Mouse (Mus musculus): ENCODE data around the gene Fras1. TPM values are rescaled to one million over a fixed set of nuclear protein-coding genes. Genes with fewer than 3 reads are reported as not detected.

The Fras1 gene
- polyA plus RNA-seq, 1 experiment = 0.08 TPM

DNA sequence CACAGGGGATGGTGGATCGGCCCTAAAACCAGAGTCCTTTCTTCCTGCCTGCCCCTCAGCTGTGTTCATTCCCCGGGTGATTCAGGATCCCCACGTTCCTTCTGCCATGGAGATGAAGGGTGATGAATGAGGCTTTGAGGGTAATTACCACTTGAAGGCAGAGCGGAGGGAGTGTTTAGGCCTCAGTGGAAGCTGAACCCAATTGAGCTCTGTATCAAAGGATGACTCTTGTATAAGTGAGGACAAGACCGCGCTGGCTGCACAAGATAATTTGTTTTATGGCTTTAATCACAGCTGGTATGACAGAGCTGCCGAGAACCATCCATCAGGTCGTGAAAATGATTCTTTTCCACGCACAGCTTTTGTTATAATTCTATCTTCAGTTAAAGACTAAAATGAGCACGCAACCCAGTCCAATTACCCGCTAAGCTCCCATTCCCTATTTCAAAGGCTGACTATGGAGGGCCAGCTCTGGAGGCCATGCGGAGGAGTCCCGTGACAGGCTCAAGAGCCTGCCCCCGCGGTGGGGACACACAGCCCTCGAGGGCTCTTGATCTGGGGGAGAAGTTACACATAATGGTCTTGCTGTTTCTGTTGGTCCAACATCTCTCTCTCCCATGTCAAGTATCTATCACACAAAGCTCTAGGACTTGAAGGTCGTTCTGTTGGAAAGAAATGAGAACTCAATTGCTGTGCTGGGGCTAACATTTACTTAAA is 261.5 kb downstream of the Fras1 start:
- Histone ChIP-seq H3K4me1 (ENCODE audit: control insufficient read depth) (no peaks in the 10 kb centered on the region), H3K9me3 (ENCODE audit: control insufficient read depth, low read length) (no peaks in the 10 kb centered on the region), H3K27me3 (ENCODE audit: control insufficient read depth) (no peaks in the 10 kb centered on the region), H3K36me3 (ENCODE audit: control insufficient read depth) (no peaks in the 10 kb centered on the region), H3K4me3 (replicated peaks) (no peak overlapping the region)
- TF ChIP-seq GATA1 (IDR thresholded peaks at IDR 0.05; ENCODE audit: low read length) (no peak), TAL1 (IDR thresholded peaks at IDR 0.05; ENCODE audit: low read length) (no peak)

DNA sequence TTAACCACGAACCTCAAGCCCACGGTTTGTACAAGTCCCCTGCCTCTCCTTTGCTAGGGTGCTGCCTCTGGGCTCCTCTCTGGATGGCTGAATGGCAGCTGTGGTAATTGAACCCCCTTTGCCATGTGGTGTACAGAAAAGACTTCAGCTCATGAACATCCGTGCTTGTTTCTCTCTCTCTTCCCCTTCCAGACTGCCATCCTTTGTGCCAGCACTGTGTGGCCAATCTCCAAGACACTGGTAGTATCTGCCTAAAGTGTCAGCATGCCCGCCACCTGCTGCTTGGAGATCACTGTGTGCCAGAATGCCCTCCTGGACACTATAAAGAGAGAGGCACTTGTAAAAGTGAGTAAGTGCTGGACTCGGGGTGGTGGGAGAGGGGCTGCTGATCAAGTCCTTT is 262.1 kb downstream of the Fras1 start:
- H3K4me1 ChIP-seq (ENCODE audit: control insufficient read depth) = no peaks in the 10 kb centered on the region
- H3K36me3 ChIP-seq (ENCODE audit: control insufficient read depth) = no peaks in the 10 kb centered on the region
- H3K27me3 ChIP-seq (ENCODE audit: control insufficient read depth) = no peaks in the 10 kb centered on the region
- H3K4me3 ChIP-seq (replicated peaks) = no peak overlapping the region
- no peak for TF ChIP-seq GATA1 (IDR thresholded peaks at IDR 0.05; ENCODE audit: low read length)
- TF ChIP-seq TAL1 (IDR thresholded peaks at IDR 0.05; ENCODE audit: low read length) = no peak
- H3K9me3 ChIP-seq (ENCODE audit: control insufficient read depth, low read length) = no peaks in the 10 kb centered on the region

DNA sequence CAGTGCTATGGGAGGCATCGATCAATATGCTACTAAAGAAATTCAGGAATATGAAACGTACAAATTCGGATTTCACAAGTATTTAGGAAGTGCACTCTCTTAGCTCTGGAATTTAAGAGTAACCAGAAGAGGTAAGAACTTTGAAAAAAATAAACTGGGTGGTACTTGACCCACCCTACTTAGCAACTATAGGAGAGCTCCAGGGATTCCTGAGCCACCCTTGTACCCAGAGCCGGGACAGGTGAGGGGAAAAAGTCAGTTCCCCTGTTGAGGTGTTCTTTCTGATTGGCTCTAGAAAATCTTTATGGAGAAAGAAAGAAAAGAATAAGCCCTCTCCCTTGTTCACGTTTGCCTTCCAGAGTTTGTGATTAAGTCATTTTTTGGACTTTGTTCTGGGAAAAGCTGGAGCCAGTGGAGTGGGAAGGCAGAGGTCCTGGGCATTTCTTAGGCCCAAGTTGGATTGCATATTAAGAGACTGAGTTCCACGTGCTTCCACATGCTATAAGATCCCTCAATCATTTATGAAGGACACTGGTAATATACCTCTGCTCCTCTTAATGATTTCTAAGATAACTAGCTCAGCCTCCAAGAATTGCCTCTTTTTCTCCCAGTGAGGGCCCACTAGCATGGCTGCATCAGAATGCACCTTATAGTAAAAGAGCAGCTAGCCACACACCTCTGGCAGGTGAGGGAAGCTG is 265.6 kb downstream of the Fras1 start:
- Histone ChIP-seq H3K27me3 (ENCODE audit: control insufficient read depth) (no peaks in the 10 kb centered on the region), H3K9me3 (ENCODE audit: control insufficient read depth, low read length) (no peaks in the 10 kb centered on the region), H3K36me3 (ENCODE audit: control insufficient read depth) (no peaks in the 10 kb centered on the region), H3K4me3 (replicated peaks) (no peak overlapping the region), H3K4me1 (ENCODE audit: control insufficient read depth) (no peaks in the 10 kb centered on the region)
- no peak for TF ChIP-seq GATA1 (IDR thresholded peaks at IDR 0.05; ENCODE audit: low read length)

DNA sequence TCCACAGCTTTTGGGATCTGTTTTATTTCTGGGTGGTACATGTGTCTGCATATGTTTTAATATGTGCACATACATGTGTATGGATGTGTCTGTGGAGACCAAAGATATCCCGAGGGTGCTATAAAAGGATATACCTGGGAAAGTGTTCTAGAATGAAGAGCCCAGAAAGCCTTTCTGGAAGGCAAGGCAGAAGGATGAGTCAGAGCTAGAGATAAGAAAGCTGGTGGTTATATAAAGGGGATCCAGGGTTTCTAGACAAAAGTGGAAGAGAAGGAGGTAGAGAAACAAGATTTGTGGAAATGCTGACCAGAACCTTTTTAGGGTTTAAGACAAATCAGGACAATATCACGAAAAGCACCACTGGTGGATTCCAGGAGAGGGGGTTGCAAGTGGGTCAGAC is 267.5 kb downstream of the Fras1 start:
- Histone ChIP-seq H3K9me3 (ENCODE audit: control insufficient read depth, low read length) (no peaks in the 10 kb centered on the region), H3K4me3 (replicated peaks) (no peak overlapping the region), H3K27me3 (ENCODE audit: control insufficient read depth) (no peaks in the 10 kb centered on the region), H3K4me1 (ENCODE audit: control insufficient read depth) (no peaks in the 10 kb centered on the region), H3K36me3 (ENCODE audit: control insufficient read depth) (no peaks in the 10 kb centered on the region)
- TF ChIP-seq TAL1 (IDR thresholded peaks at IDR 0.05; ENCODE audit: low read length) (no peak), GATA1 (IDR thresholded peaks at IDR 0.05; ENCODE audit: low read length) (no peak)

DNA sequence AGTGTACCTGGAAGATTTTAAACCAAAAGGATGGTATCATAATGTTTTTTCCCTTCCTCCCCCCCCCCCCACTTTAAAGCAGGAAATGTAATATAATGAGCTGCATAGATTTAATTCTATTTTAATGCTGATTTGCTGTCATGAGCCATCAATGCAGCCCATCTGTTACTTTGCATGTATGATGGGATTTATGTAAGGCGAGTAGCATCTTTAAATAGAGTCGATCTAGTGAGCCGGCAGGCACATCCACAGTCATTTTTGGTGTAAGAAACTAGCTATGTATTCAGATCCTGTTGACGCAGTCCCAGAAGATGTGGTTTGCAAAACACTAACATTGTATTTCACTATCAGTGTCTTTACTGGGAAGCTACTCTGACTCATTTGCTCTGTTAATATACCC is 301.9 kb downstream of the Fras1 start:
- Histone ChIP-seq H3K4me3 (replicated peaks) (no peak overlapping the region), H3K36me3 (ENCODE audit: control insufficient read depth) (no peaks in the 10 kb centered on the region), H3K27me3 (ENCODE audit: control insufficient read depth) (no peaks in the 10 kb centered on the region), H3K9me3 (ENCODE audit: control insufficient read depth, low read length) (peaks cover 3% of the 10 kb centered on the region; the same call in 1 of the 2 replicates), H3K4me1 (ENCODE audit: control insufficient read depth) (no peaks in the 10 kb centered on the region)
- TF ChIP-seq TAL1 (IDR thresholded peaks at IDR 0.05; ENCODE audit: low read length) (no peak), GATA1 (IDR thresholded peaks at IDR 0.05; ENCODE audit: low read length) (no peak)

DNA sequence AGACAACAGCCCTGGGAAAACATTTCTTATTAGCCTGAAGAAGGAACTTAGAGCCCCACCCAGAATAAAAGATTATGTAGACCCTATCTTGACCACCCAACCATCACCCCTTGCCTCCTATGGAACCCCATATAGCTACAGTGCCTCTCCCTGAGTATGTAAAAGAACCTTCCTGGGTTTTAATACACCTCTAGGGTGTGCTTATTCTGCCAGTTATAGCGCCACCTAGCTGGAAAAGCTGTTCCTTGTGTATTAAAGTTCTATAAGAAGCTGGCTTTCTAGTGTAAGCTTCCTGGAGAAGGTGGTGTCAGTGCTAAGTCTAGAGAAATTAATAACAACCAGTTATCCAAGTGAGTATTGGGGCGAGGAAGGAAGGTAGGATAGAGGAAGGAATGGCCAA is 303.7 kb downstream of the Fras1 start:
- no peaks in the 10 kb centered on the region for H3K4me1 ChIP-seq (ENCODE audit: control insufficient read depth)
- H3K27me3 ChIP-seq (ENCODE audit: control insufficient read depth) = no peaks in the 10 kb centered on the region
- no peak for TF ChIP-seq GATA1 (IDR thresholded peaks at IDR 0.05; ENCODE audit: low read length)
- TF ChIP-seq TAL1 (IDR thresholded peaks at IDR 0.05; ENCODE audit: low read length) = no peak
- H3K4me3 ChIP-seq (replicated peaks) = no peak overlapping the region
- peaks cover 3% of the 10 kb centered on the region; the same call in 1 of the 2 replicates for H3K9me3 ChIP-seq (ENCODE audit: control insufficient read depth, low read length)
- no peaks in the 10 kb centered on the region for H3K36me3 ChIP-seq (ENCODE audit: control insufficient read depth)

DNA sequence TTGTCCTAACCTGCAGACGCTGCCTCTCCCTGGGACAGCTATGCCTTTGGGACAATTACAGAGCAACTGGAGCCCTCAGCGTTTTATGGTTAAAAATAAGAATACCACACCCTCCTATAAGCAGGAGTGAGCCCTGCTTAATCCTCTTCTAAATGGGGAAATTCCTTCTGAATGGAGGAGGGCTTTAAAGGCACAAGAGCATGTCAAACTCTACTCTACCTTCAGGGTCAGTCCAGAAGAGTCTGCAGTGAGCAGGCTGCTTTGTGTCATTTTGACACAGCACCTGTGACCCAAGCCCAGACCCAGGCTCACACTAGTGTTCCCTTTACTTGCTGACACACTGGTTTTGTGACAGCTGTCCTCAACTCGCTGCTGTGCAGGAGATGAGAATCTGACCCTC is 307.3 kb downstream of the Fras1 start:
- TF ChIP-seq GATA1 (IDR thresholded peaks at IDR 0.05; ENCODE audit: low read length) (no peak), TAL1 (IDR thresholded peaks at IDR 0.05; ENCODE audit: low read length) (no peak)
- H3K4me1 ChIP-seq (ENCODE audit: control insufficient read depth) = no peaks in the 10 kb centered on the region
- H3K36me3 ChIP-seq (ENCODE audit: control insufficient read depth) = no peaks in the 10 kb centered on the region
- H3K9me3 ChIP-seq (ENCODE audit: control insufficient read depth, low read length) = no peaks in the 10 kb centered on the region
- H3K27me3 ChIP-seq (ENCODE audit: control insufficient read depth) = no peaks in the 10 kb centered on the region
- H3K4me3 ChIP-seq (replicated peaks) = no peak overlapping the region

DNA sequence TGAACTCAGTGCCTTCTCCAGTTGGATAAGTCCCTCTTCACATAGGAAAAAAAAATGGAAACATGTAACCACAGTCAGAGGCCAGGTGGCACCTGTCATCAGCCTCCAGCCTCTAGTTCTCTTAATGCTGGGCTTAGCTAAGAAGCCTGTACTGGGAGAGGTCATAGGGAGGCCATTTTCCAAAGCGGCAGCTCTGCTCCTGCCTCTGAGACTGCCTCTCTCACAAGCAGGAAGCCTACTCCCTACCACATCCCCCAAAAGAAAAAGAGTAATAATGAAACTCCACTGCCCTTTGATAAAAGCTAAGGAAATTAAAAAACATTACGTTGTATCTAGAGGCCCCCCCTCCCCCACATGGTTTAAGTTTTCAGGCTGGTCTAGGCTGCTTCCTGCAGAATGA is 309.0 kb downstream of the Fras1 start:
- TF ChIP-seq TAL1 (IDR thresholded peaks at IDR 0.05; ENCODE audit: low read length) = no peak
- TF ChIP-seq GATA1 (IDR thresholded peaks at IDR 0.05; ENCODE audit: low read length) = no peak
- Histone ChIP-seq H3K36me3 (ENCODE audit: control insufficient read depth) (no peaks in the 10 kb centered on the region), H3K9me3 (ENCODE audit: control insufficient read depth, low read length) (no peaks in the 10 kb centered on the region), H3K4me3 (replicated peaks) (no peak overlapping the region), H3K4me1 (ENCODE audit: control insufficient read depth) (no peaks in the 10 kb centered on the region), H3K27me3 (ENCODE audit: control insufficient read depth) (no peaks in the 10 kb centered on the region)

DNA sequence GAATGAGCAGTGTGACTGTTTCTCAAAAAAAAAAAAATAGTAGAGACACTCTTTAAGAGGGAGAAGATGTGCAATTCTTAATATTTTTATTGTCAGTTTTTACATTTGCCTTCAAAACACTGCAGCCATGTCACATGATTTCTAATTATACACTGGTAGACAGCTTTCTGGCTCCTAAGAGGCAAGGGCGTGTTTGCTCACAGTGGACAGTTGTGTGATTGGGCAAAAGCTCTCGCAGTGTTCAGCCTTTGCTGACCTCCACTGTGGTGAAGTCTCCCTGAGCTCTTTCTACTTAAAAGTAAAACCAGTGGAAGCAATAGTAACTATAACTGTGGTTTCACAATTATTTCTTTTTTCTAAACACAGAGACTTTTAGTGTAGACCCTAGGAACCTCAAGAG is 315.1 kb downstream of the Fras1 start:
- no peak overlapping the region for H3K4me3 ChIP-seq (replicated peaks)
- no peaks in the 10 kb centered on the region for H3K36me3 ChIP-seq (ENCODE audit: control insufficient read depth)
- no peaks in the 10 kb centered on the region for H3K4me1 ChIP-seq (ENCODE audit: control insufficient read depth)
- no peaks in the 10 kb centered on the region for H3K9me3 ChIP-seq (ENCODE audit: control insufficient read depth, low read length)
- no peak for TF ChIP-seq GATA1 (IDR thresholded peaks at IDR 0.05; ENCODE audit: low read length)
- no peak for TF ChIP-seq TAL1 (IDR thresholded peaks at IDR 0.05; ENCODE audit: low read length)
- no peaks in the 10 kb centered on the region for H3K27me3 ChIP-seq (ENCODE audit: control insufficient read depth)

Data from erythroblast, embryonic 14.5 days (primary cell).